Mouse (Mus musculus): ENCODE results near the gene Tmem255b. TPM values are rescaled to one million over a fixed set of nuclear protein-coding genes. Genes with fewer than 3 reads are reported as not detected.

The Tmem255b gene
- polyA plus RNA-seq, 1 experiment: 4.0 TPM

- no peak overlapping the region for H3K4me3 ChIP-seq (ENCODE audit: insufficient read depth, low read length)
- no peak overlapping the region for H3K27ac ChIP-seq (ENCODE audit: insufficient read depth, low read length)
- no peaks in the 10 kb centered on the region for H3K4me1 ChIP-seq (ENCODE audit: control insufficient read depth, insufficient read depth, low read length)
- TF ChIP-seq CTCF (IDR thresholded peaks at IDR 0.05; ENCODE audit: extremely low read depth, insufficient read depth, low read length): no peak
- no peak for TF ChIP-seq POLR2A (IDR thresholded peaks at IDR 0.05; ENCODE audit: extremely low read depth, insufficient read depth, low read length)
Observed at GRCm38 (mm10) chr8:13516728-13517127, 81.7 kb downstream of the Tmem255b start.

DNA sequence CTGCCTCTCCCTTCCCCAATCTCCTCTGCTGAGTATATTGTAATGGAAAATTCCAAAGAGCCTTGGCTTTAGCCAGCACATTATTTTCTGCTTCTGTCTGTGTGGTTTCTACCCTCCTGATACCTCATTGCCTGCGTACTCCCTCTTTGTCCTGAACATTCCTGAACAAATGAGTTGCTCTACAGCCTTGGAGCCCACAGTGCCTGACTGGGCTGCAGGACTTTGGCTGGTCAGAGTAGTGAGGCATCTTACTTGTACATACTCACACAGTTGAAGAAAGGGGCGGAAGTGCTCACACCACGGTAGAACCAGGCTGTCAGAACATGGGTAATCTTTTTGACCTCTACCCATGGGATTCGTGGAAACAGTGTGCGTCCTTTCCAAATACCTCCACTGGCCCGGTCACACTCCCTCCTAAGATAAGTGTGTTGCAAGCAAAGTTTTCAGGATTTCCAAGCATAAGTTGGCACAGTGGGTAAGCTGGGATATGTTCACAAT, 82.3 kb downstream of the Tmem255b start:
- TF ChIP-seq POLR2A (IDR thresholded peaks at IDR 0.05; ENCODE audit: extremely low read depth, insufficient read depth, low read length) (no peak), CTCF (IDR thresholded peaks at IDR 0.05; ENCODE audit: extremely low read depth, insufficient read depth, low read length) (no peak)
- Histone ChIP-seq H3K27ac (ENCODE audit: insufficient read depth, low read length) (no peak overlapping the region), H3K4me3 (ENCODE audit: insufficient read depth, low read length) (no peak overlapping the region), H3K4me1 (ENCODE audit: control insufficient read depth, insufficient read depth, low read length) (no peaks in the 10 kb centered on the region)

Other genes starting within 250 kb of the Tmem255b start
- gene Grtp1, start 234.6 kb upstream of the Tmem255b start, polyA plus RNA-seq (2012; rRNA removed): 6.5 and 6.7 TPM in 2 replicates
- 0.38 and 0.54 TPM in 2 replicates for gene Adprhl1, start 181.0 kb upstream of the Tmem255b start, polyA plus RNA-seq (2012; rRNA removed)
- 56.4 TPM in 2 replicates for gene Dcun1d2, start 147.1 kb upstream of the Tmem255b start, polyA plus RNA-seq (2012; rRNA removed)
- 43.1 and 43.3 TPM in 2 replicates for gene Tmco3, start 147.0 kb upstream of the Tmem255b start, polyA plus RNA-seq (2012; rRNA removed)
- gene Tfdp1, start 96.4 kb upstream of the Tmem255b start, polyA plus RNA-seq (2012; rRNA removed): 76.6 and 77.6 TPM in 2 replicates
- gene Atp4b, start 38.4 kb upstream of the Tmem255b start, polyA plus RNA-seq (2012; rRNA removed): not detected in 2 replicates
- 0.02 TPM in 1 of 2 replicates, not detected in the other for gene Grk1, start 30.1 kb upstream of the Tmem255b start, polyA plus RNA-seq (2012; rRNA removed)
- 101 and 106 TPM in 2 replicates for gene Gas6, start 59.3 kb downstream of the Tmem255b start, polyA plus RNA-seq (2012; rRNA removed)
- 0.08 and 0.17 TPM in 2 replicates for gene 1700029H14Rik, start 127.3 kb downstream of the Tmem255b start, polyA plus RNA-seq (2012; rRNA removed)
- 52.4 and 53.1 TPM in 2 replicates for gene Rasa3, start 242.4 kb downstream of the Tmem255b start, polyA plus RNA-seq (2012; rRNA removed)